Mouse (Mus musculus): ENCODE data around the gene Myo6. TPM values are rescaled to one million over a fixed set of nuclear protein-coding genes. Genes with fewer than 3 reads are reported as not detected.

The Myo6 gene
- polyA plus RNA-seq, 1 experiment from 2014 or later: 72.7 TPM

- Histone ChIP-seq H3K9ac (ENCODE audit: low read depth, low read length) (no peak overlapping the region), H3K4me3 (ENCODE audit: low read length) (no peak overlapping the region), H3K36me3 (ENCODE audit: control insufficient read depth, insufficient read depth, low read length) (no peaks in the 10 kb centered on the region), H3K4me2 (ENCODE audit: low read depth, low read length) (no peak overlapping the region), H3K4me1 (ENCODE audit: control insufficient read depth, insufficient read depth, low read length) (no peaks in the 10 kb centered on the region), H3K9me3 (ENCODE audit: control insufficient read depth, low read length) (no peaks in the 10 kb centered on the region), H3K27ac (ENCODE audit: low read length) (no peak overlapping the region), H3K27me3 (replicated peaks; ENCODE audit: control insufficient read depth, insufficient read depth, low read length) (no peaks in the 10 kb centered on the region)
- WGBS: 87% methylated on average over 6 of the region's 6 CpGs
- ATAC-seq: no peak
Measured at GRCm38 (mm10) chr9:80344451-80345000, 179.7 kb downstream of the Myo6 start.

GRCm38 (mm10) chr9:80351295-80351677 lies 186.5 kb downstream of the Myo6 start:
- Histone ChIP-seq H3K4me2 (ENCODE audit: low read depth, low read length) (0 out of 2 replicates have a peak overlapping the region, but pooled peaks have one; percentile 5), H3K9me3 (ENCODE audit: control insufficient read depth, low read length) (no peaks in the 10 kb centered on the region), H3K36me3 (ENCODE audit: control insufficient read depth, insufficient read depth, low read length) (no peaks in the 10 kb centered on the region), H3K27me3 (replicated peaks; ENCODE audit: control insufficient read depth, insufficient read depth, low read length) (no peaks in the 10 kb centered on the region), H3K4me1 (ENCODE audit: control insufficient read depth, insufficient read depth, low read length) (no peaks in the 10 kb centered on the region), H3K4me3 (ENCODE audit: low read length) (no peak overlapping the region), H3K9ac (ENCODE audit: low read depth, low read length) (no peak overlapping the region), H3K27ac (ENCODE audit: low read length) (no peak overlapping the region)
- ATAC-seq: no peak
- WGBS: 61% methylated on average over 7 of the region's 7 CpGs

GRCm38 (mm10) chr9:80351678-80352331 lies 187.0 kb downstream of the Myo6 start:
- Histone ChIP-seq H3K27me3 (replicated peaks; ENCODE audit: control insufficient read depth, insufficient read depth, low read length) (no peaks in the 10 kb centered on the region), H3K27ac (ENCODE audit: low read length) (no peak overlapping the region), H3K9me3 (ENCODE audit: control insufficient read depth, low read length) (no peaks in the 10 kb centered on the region), H3K4me2 (ENCODE audit: low read depth, low read length) (peak overlapping the region; percentile 5; the same call in 1 of the 2 replicates), H3K4me1 (ENCODE audit: control insufficient read depth, insufficient read depth, low read length) (no peaks in the 10 kb centered on the region), H3K4me3 (ENCODE audit: low read length) (no peak overlapping the region), H3K36me3 (ENCODE audit: control insufficient read depth, insufficient read depth, low read length) (no peaks in the 10 kb centered on the region), H3K9ac (ENCODE audit: low read depth, low read length) (no peak overlapping the region)
- WGBS: 43% methylated on average over 20 of the region's 20 CpGs
- no peak for ATAC-seq

GRCm38 (mm10) chr9:80360063-80360462 lies 195.2 kb downstream of the Myo6 start:
- Histone ChIP-seq H3K27ac (ENCODE audit: low read length) (no peak overlapping the region), H3K9ac (ENCODE audit: low read depth, low read length) (no peak overlapping the region), H3K4me2 (ENCODE audit: low read depth, low read length) (no peak overlapping the region), H3K36me3 (ENCODE audit: control insufficient read depth, insufficient read depth, low read length) (no peaks in the 10 kb centered on the region), H3K27me3 (replicated peaks; ENCODE audit: control insufficient read depth, insufficient read depth, low read length) (no peaks in the 10 kb centered on the region), H3K4me3 (ENCODE audit: low read length) (no peak overlapping the region), H3K4me1 (ENCODE audit: control insufficient read depth, insufficient read depth, low read length) (no peaks in the 10 kb centered on the region), H3K9me3 (ENCODE audit: control insufficient read depth, low read length) (no peaks in the 10 kb centered on the region)
- ATAC-seq: no peak

Other genes starting within 250 kb of the Myo6 start
- gene Filip1, start 152.2 kb upstream of the Myo6 start, polyA plus RNA-seq (2015; fragmentation: Nextera tagmentation; extraction: Ambion mirVana): 5.5 TPM in 2 replicates
- gene Senp6, start 98.1 kb upstream of the Myo6 start, polyA plus RNA-seq (2015; fragmentation: Nextera tagmentation; extraction: Ambion mirVana): 26.6 and 29.5 TPM in 2 replicates

Data from intestine, embryonic 16.5 days (tissue).